Mouse (Mus musculus) hindbrain, embryonic 15.5 days (tissue): ENCODE data around the gene Syce2. TPM values are rescaled to one million over a fixed set of nuclear protein-coding genes. Genes with fewer than 3 reads are reported as not detected.
"Not testable (repeated sequence)": the region's sequence is repeated elsewhere in the genome, so short reads cannot be mapped to it uniquely, and the experiment has no call there.

Experiments used
- ATAC-seq: fragments of 200-750 bp; cut with Nextera tagmentation; 2 replicates; pipeline ENCODE4 v1.8.0; 2017; ENCODE audit warnings: low read depth, moderate number of reproducible peaks, moderate TSS enrichment; ENCODE audit not compliant: low FRiP score
- H3K27ac ChIP-seq: fragments of 300-500 bp; sonication (generic); replicated peaks from 2 replicates; pipeline ENCODE4 v1.5.1; 2015; ENCODE audit warnings: mild to moderate bottlenecking, inconsistent platforms
- H3K27me3 ChIP-seq: fragments of 300-500 bp; sonication (generic); 2 replicates; pipeline ENCODE4 v1.6.1; 2015; ENCODE audit warnings: control low read depth, inconsistent platforms
- H3K36me3 ChIP-seq: fragments of 300-500 bp; sonication (generic); 2 replicates; pipeline ENCODE4 v1.6.1; 2015; ENCODE audit warnings: control low read depth, inconsistent platforms
- H3K4me1 ChIP-seq: fragments of 300-500 bp; sonication (generic); replicated peaks from 2 replicates; pipeline ENCODE4 v1.6.1; 2015; ENCODE audit warnings: control low read depth, inconsistent platforms
- H3K4me2 ChIP-seq: fragments of 300-500 bp; sonication (generic); 2 replicates; pipeline ENCODE4 v1.6.1; 2015; ENCODE audit warnings: moderate library complexity, mild to moderate bottlenecking, inconsistent platforms
- H3K4me3 ChIP-seq: fragments of 300-500 bp; sonication (generic); 2 replicates; pipeline ENCODE4 v1.5.1; 2015; ENCODE audit warnings: mild to moderate bottlenecking, inconsistent platforms
- H3K9ac ChIP-seq: fragments of 300-500 bp; sonication (generic); 2 replicates; pipeline ENCODE4 v1.6.1; 2015; ENCODE audit warnings: inconsistent platforms
- H3K9me3 ChIP-seq: fragments of 300-500 bp; sonication (generic); 2 replicates; pipeline ENCODE4 v1.6.1; 2016; ENCODE audit warnings: control low read depth, inconsistent platforms
- WGBS: fragments of 180-500 bp; shearing (Covaris S2); methylation state at CpG from one replicate; pipeline ENCODE4 v1.1.7; 2015; 5-methylcytosine and 5-hydroxymethylcytosine counted together
- polyA plus RNA-seq: library from polyadenylated mRNA; unstranded; fragments of >200 nt; fragmentation: Nextera tagmentation; extraction: Ambion mirVana; gene quantifications from 2 replicates; pipeline ENCODE4 v1.2.1, GENCODE M21; 2015

The Syce2 gene
- 33.7 and 37.3 TPM in 2 replicates for polyA plus RNA-seq

GRCm38 (mm10) chr8:84871376-84872308, at the start of gene Syce2:
Gene Syce2, plus strand, starts transcription at chr8:84872111.
- Histone ChIP-seq H3K27ac (no peak within 1 kb of the TSS), H3K4me2 (peak within 1 kb of the TSS; percentile 93), H3K9ac (peak within 1 kb of the TSS; percentile 37), H3K4me1 (peaks cover 12% of the 10 kb centered on the region), H3K36me3 (peaks cover 20% of the 10 kb centered on the region), H3K27me3 (no peaks in the 10 kb centered on the region), H3K4me3 (peak within 1 kb of the TSS; percentile 45), H3K9me3 (no peaks in the 10 kb centered on the region)
- WGBS, result 15% methylated on average over 41 of the region's 46 CpGs
- peak; percentile 73 for ATAC-seq

DNA sequence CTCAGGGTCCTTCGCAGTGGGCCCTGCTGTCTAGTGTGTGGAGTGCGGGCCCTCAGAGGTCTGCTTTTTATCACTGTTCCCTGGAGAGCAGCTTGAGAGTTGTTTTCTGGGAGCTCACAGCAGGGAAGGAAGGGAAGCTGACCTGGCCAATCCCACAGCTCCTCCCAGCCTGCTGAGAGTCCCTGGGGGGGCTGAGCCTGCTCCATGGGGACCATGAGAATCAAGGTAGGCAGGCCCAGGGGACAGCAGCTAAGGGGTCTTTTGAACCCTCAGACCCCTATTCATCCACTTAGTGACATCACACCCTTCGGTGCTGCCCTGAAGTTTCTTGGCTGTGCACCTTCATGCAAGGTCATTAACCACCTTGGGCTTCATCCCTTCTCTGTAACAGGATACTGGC, 49.2 kb upstream of the Syce2 start, which contains the start of gene Dand5:
Gene Dand5 (minus strand): TSS at position 101 of the 400 bp plus-strand sequence.
- WGBS, result 32% methylated on average over 3 of the region's 3 CpGs
- 0 out of 2 replicates have a peak, but pooled peaks have one; percentile 27 for ATAC-seq
- H3K4me3 ChIP-seq, result peak within 1 kb of the TSS; percentile 33
- H3K9ac ChIP-seq, result peak within 1 kb of the TSS; percentile 36; the same call in 1 of the 2 replicates
- H3K27me3 ChIP-seq, result no peaks in the 10 kb centered on the region
- peaks cover 10% of the 10 kb centered on the region for H3K4me1 ChIP-seq
- peak within 1 kb of the TSS; percentile 60 for H3K4me2 ChIP-seq
- no peaks in the 10 kb centered on the region for H3K9me3 ChIP-seq
- no peaks in the 10 kb centered on the region for H3K36me3 ChIP-seq
- H3K27ac ChIP-seq, result no peak within 1 kb of the TSS

DNA sequence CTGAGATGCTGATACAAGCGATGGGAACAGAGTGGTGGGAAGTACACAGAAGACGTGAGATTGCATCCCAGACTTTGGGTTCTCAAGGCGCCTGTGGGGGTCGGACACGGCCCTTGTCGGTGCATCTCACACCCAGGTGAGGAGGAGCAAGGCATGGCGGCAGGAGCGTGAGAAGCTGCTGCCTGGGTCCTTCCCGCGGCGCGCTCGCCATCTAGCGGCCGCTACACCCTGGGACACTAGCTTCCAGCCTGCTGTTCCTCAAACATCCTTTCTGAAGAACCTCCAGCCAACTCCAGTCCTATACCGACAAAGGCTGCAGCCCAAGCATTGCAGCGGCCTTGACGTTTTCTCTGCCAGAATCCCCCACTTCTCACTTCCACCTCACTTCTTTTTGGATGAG, 48.3 kb upstream of the Syce2 start:
- no peaks in the 10 kb centered on the region for H3K9me3 ChIP-seq
- ATAC-seq, result peak; percentile 87

DNA sequence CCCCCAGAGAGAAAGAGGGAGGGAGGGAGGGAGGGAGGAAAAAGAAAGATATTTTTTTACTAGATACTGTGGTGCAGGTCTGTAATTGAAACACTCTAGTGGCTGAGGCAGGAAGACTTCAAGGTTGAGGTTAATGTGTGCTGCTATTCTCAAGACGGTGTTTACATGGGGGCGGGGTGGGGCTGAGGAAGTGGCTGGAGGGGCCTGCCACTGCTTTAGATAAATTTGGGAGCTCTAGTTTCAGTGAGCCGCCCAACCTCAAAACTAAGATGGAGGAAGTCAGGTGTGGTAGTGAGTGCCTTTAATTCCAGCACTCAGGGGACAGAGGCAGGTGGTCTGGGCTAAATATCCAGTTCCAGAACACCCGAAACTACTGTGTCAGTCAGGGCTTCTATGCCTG, 46.3 kb upstream of the Syce2 start:
- Histone ChIP-seq H3K9me3 (no peaks in the 10 kb centered on the region), H3K27ac (no peak overlapping the region), H3K36me3 (no peaks in the 10 kb centered on the region), H3K27me3 (no peaks in the 10 kb centered on the region), H3K4me2 (no peak overlapping the region), H3K4me3 (no peak overlapping the region), H3K9ac (no peak overlapping the region), H3K4me1 (peaks cover 14% of the 10 kb centered on the region)
- WGBS, result 73% methylated on average over 4 of the region's 4 CpGs
- ATAC-seq, result no peak

More for the DNA sequence above, 48.3 kb upstream of the Syce2 start:
- H3K4me2 ChIP-seq, result peak overlapping the region; percentile 60
- 0 out of 2 replicates have a peak overlapping the region, but pooled peaks have one; percentile 53 for H3K27ac ChIP-seq
- H3K4me3 ChIP-seq, result peak overlapping the region; percentile 33
- H3K9ac ChIP-seq, result peak overlapping the region; percentile 36; the same call in 1 of the 2 replicates
- peaks cover 10% of the 10 kb centered on the region for H3K4me1 ChIP-seq
- 1% methylated on average over 18 of the region's 18 CpGs for WGBS
- H3K27me3 ChIP-seq, result no peaks in the 10 kb centered on the region
- H3K36me3 ChIP-seq, result no peaks in the 10 kb centered on the region

- 69% methylated on average over 2 of the region's 2 CpGs for WGBS
- not testable (repeated sequence) for H3K4me2 ChIP-seq
Measured at GRCm38 (mm10) chr8:84826518-84826917, 45.4 kb upstream of the Syce2 start.

DNA sequence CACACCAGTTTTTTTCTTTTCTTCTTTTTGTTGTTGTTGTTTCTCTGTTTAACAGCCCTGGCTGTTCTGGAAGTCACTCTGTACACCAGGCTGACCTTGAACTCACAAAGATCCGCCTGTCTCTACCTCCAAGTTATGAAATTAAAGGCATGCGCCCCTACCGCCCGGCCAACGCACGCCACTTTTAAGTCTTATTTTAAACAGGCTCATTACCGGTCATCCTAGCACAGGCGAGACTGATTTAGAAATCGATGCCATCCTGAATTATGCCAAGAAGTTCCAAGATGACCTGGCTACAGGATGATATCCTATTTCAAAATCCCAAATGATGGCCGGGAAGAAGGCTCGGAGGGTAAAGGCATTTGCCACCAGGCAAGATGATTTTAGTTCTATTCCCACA, 40.4 kb upstream of the Syce2 start, which contains the start of gene Gadd45gip1:
Gene Gadd45gip1 (plus strand): TSS at position 33 of the 400 bp plus-strand sequence.
- ATAC-seq, result no peak
- H3K4me2 ChIP-seq, result peak within 1 kb of the TSS; percentile 65
- H3K9ac ChIP-seq, result peak within 1 kb of the TSS; percentile 79
- WGBS, result 82% methylated on average over 11 of the region's 11 CpGs
- H3K9me3 ChIP-seq, result no peaks in the 10 kb centered on the region
- H3K27ac ChIP-seq, result peak within 1 kb of the TSS; percentile 91
- no peaks in the 10 kb centered on the region for H3K27me3 ChIP-seq
- H3K36me3 ChIP-seq, result peaks cover 26% of the 10 kb centered on the region
- peaks cover 29% of the 10 kb centered on the region for H3K4me1 ChIP-seq
- H3K4me3 ChIP-seq, result peak within 1 kb of the TSS; percentile 73

More at GRCm38 (mm10) chr8:84826518-84826917, 45.4 kb upstream of the Syce2 start:
- not testable (repeated sequence) for ATAC-seq, H3K4me3 ChIP-seq, H3K27ac ChIP-seq, H3K9ac ChIP-seq, H3K9me3 ChIP-seq, H3K36me3 ChIP-seq, H3K27me3 ChIP-seq
- peaks cover 16% of the 10 kb centered on the region for H3K4me1 ChIP-seq

GRCm38 (mm10) chr8:84832034-84832717, 39.7 kb upstream of the Syce2 start:
- H3K9ac ChIP-seq, result peak overlapping the region; percentile 79
- H3K27me3 ChIP-seq, result no peaks in the 10 kb centered on the region
- peaks cover 33% of the 10 kb centered on the region for H3K36me3 ChIP-seq
- H3K9me3 ChIP-seq, result no peaks in the 10 kb centered on the region
- H3K4me1 ChIP-seq, result peaks cover 30% of the 10 kb centered on the region
- H3K4me3 ChIP-seq, result peak overlapping the region; percentile 73
- peak overlapping the region; percentile 65 for H3K4me2 ChIP-seq
- ATAC-seq, result peak; percentile 79
- WGBS, result under 1% methylated on average over 53 of the region's 59 CpGs
- peak overlapping the region; percentile 91 for H3K27ac ChIP-seq

DNA sequence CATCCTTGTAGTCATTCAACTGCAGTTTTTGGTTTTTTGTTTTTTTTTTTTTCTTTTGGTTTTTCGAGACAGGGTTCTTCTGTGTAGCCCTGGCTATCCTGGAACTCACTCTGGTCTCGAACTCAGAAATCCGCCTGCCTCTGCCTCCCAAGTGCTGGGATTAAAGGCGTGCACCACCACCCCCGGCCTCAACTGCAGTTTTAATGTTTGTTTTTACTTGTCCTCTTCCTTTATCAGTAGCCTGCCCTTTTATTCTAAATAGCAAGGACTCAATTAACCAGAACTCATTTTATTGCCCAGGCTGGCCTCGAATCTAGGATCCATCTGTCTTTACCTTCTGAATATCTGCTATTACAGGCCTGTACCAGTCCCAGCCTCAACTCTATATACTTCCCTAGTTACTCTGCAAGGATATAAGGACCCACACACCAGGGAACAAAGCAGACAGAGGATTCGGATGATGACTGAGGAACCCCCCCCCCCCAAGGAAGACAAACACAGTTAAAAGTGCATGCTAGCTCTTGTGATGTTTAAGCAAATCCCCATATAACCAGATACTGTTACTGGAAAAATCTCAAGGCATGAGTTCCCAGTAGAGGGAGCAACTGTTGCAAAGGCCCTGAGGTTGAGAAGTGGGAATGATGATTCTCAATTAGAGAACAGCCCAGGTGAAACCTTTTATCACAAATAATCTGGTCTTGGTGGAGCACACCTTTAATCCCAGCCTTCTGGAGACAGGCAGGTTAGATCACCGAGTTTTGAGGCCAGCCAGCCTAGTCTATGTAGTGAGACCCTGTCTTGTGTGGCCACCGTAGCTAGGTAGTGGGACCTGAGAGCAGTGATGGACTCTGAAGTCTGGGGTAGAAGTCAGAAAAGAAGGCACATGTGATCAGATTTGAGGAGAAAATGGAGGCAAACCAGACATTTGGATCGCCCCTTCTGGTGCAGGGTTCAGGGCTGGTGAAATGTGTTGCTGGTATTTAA, 38.9 kb upstream of the Syce2 start:
- Histone ChIP-seq H3K9me3 (no peaks in the 10 kb centered on the region), H3K36me3 (peaks cover 42% of the 10 kb centered on the region), H3K4me2 (peak overlapping the region; percentile 65), H3K27me3 (no peaks in the 10 kb centered on the region), H3K4me1 (peaks cover 32% of the 10 kb centered on the region), H3K9ac (peak overlapping the region; percentile 79), H3K27ac (peak overlapping the region; percentile 91), H3K4me3 (peak overlapping the region; percentile 73)
- 66% methylated on average over 10 of the region's 10 CpGs for WGBS
- no peak for ATAC-seq

- H3K4me3 ChIP-seq, result no peak overlapping the region
- no peaks in the 10 kb centered on the region for H3K9me3 ChIP-seq
- H3K27me3 ChIP-seq, result no peaks in the 10 kb centered on the region
- H3K4me2 ChIP-seq, result no peak overlapping the region
- H3K27ac ChIP-seq, result peak overlapping the region; percentile 91
- H3K9ac ChIP-seq, result no peak overlapping the region
- H3K4me1 ChIP-seq, result peaks cover 38% of the 10 kb centered on the region
- no peak for ATAC-seq
- H3K36me3 ChIP-seq, result peaks cover 44% of the 10 kb centered on the region
- WGBS, result 80% methylated on average over 19 of the region's 19 CpGs
Measured at GRCm38 (mm10) chr8:84834002-84834865, 37.7 kb upstream of the Syce2 start.
